Mouse (Mus musculus) neural tube, embryonic 15.5 days (tissue): ENCODE measurements around the gene Prph. TPM values are rescaled to one million over a fixed set of nuclear protein-coding genes. Genes with fewer than 3 reads are reported as not detected.

Experiments used
- ATAC-seq: fragments of 200-750 bp; cut with Nextera tagmentation; 2 replicates; pipeline ENCODE4 v1.8.0; 2017; ENCODE audit warnings: mild to moderate bottlenecking, moderate TSS enrichment, moderate library complexity; ENCODE audit not compliant: low FRiP score
- H3K27ac ChIP-seq: fragments of 300-500 bp; sonication (generic); replicated peaks from 2 replicates; pipeline ENCODE4 v1.5.1; 2015; ENCODE audit warnings: mild to moderate bottlenecking, inconsistent platforms
- H3K27me3 ChIP-seq: fragments of 300-500 bp; sonication (generic); replicated peaks from 2 replicates; pipeline ENCODE4 v1.6.1; 2015; ENCODE audit warnings: inconsistent platforms
- H3K36me3 ChIP-seq: fragments of 300-500 bp; sonication (generic); 2 replicates; pipeline ENCODE4 v1.6.1; 2015; ENCODE audit warnings: inconsistent platforms
- H3K4me1 ChIP-seq: fragments of 300-500 bp; sonication (generic); 2 replicates; pipeline ENCODE4 v1.6.1; 2015; ENCODE audit warnings: inconsistent platforms
- H3K4me2 ChIP-seq: fragments of 300-500 bp; sonication (generic); 2 replicates; pipeline ENCODE4 v1.6.1; 2015; ENCODE audit warnings: inconsistent platforms, mild to moderate bottlenecking, moderate library complexity
- H3K4me3 ChIP-seq: fragments of 300-500 bp; sonication (generic); replicated peaks from 2 replicates; pipeline ENCODE4 v1.5.1; 2015; ENCODE audit warnings: mild to moderate bottlenecking, inconsistent platforms
- H3K9ac ChIP-seq: fragments of 300-500 bp; sonication (generic); replicated peaks from 2 replicates; pipeline ENCODE4 v1.6.1; 2015; ENCODE audit warnings: mild to moderate bottlenecking, inconsistent platforms
- H3K9me3 ChIP-seq: fragments of 300-500 bp; sonication (generic); replicated peaks from 2 replicates; pipeline ENCODE4 v1.6.1; 2016; ENCODE audit warnings: inconsistent platforms
- WGBS: fragments of 180-500 bp; shearing (Covaris S2); methylation state at CpG from one replicate; pipeline ENCODE4 v1.1.7; 2015; ENCODE audit warnings: mixed read lengths; 5-methylcytosine and 5-hydroxymethylcytosine counted together
- polyA plus RNA-seq: library from polyadenylated mRNA; unstranded; fragments of >200 nt; fragmentation: Nextera tagmentation; extraction: Ambion mirVana; gene quantifications from 2 replicates; pipeline ENCODE4 v1.2.1, GENCODE M21; 2015

The Prph gene
- polyA plus RNA-seq, 1 experiment from 2014 or later, result 209 TPM

DNA sequence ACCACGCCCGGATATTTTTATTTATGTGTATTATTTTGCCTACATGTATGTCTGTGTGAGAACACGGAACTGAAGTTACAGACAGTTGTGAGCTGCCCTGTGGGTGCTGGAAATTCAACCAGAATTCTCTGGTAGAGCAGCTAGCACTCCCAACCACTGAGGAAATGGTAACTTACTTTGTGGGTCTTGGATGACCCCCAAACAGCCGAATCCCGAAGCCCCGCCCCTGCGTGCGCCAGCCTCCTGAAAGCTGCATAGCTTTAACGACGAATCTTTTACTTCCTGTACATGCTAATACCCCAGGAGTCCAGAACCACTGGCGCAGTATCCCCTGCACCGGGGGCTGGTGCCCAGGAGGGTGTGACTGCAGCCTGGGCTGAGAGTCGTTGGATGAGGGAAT lies 29.6 kb upstream of the Prph start:
- WGBS, result 76% methylated on average over 13 of the region's 13 CpGs
- ATAC-seq, result no peak
- Histone ChIP-seq H3K9ac (no peak overlapping the region), H3K9me3 (no peaks in the 10 kb centered on the region), H3K27me3 (peaks cover 13% of the 10 kb centered on the region), H3K4me3 (no peak overlapping the region), H3K36me3 (no peaks in the 10 kb centered on the region), H3K4me2 (no peak overlapping the region), H3K4me1 (peaks cover 15% of the 10 kb centered on the region), H3K27ac (no peak overlapping the region)

DNA sequence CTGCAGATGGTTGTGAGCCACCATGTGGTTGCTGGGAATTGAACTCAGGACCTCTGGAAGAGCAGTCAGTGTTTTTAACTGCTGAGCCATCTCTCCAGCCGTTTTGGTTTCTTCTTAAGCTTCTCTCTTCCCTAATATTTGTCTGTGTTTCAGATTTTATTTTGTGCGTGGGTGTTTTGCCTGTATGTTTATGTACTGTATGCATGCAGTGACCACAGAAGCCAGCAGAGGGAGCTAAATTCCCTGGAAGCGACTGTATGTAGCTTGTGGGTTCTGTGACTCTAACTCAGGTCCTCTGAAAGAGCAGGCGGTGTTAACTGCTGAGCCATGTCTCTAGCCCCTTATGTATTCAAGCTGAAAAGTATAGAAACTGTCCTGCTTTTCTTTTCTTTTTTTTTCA lies 28.7 kb upstream of the Prph start:
- ATAC-seq, result no peak
- no peak overlapping the region for H3K4me2 ChIP-seq
- no peaks in the 10 kb centered on the region for H3K36me3 ChIP-seq
- H3K4me1 ChIP-seq, result peaks cover 18% of the 10 kb centered on the region
- H3K27ac ChIP-seq, result no peak overlapping the region
- 54% methylated on average over 4 of the region's 4 CpGs for WGBS
- peaks cover 18% of the 10 kb centered on the region for H3K27me3 ChIP-seq
- no peak overlapping the region for H3K9ac ChIP-seq
- no peak overlapping the region for H3K4me3 ChIP-seq
- H3K9me3 ChIP-seq, result no peaks in the 10 kb centered on the region

DNA sequence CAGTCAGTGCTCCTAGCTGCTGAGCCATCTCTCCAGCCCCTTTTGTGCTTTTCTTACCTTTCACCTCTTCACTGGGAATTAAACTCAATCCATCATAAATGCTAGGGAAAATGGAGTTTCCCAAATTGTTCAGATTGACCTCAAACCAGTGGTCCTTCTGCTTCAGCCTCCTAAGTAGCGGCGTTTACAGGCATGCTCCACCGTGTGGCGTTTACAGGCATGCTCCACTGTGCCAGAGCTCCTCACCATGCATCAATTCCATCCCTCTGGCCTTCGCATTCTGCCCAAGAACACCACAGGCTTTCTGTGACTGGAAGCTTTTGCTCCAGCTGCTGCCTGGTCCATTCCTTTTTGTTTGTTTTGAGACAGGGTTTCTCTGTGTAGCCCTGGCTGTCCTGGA lies 27.9 kb upstream of the Prph start:
- ATAC-seq, result no peak
- H3K27ac ChIP-seq, result no peak overlapping the region
- H3K4me3 ChIP-seq, result no peak overlapping the region
- H3K4me2 ChIP-seq, result no peak overlapping the region
- H3K9me3 ChIP-seq, result no peaks in the 10 kb centered on the region
- peaks cover 18% of the 10 kb centered on the region for H3K4me1 ChIP-seq
- H3K36me3 ChIP-seq, result no peaks in the 10 kb centered on the region
- WGBS, result 59% methylated on average over 5 of the region's 5 CpGs
- H3K27me3 ChIP-seq, result peaks cover 20% of the 10 kb centered on the region
- no peak overlapping the region for H3K9ac ChIP-seq

DNA sequence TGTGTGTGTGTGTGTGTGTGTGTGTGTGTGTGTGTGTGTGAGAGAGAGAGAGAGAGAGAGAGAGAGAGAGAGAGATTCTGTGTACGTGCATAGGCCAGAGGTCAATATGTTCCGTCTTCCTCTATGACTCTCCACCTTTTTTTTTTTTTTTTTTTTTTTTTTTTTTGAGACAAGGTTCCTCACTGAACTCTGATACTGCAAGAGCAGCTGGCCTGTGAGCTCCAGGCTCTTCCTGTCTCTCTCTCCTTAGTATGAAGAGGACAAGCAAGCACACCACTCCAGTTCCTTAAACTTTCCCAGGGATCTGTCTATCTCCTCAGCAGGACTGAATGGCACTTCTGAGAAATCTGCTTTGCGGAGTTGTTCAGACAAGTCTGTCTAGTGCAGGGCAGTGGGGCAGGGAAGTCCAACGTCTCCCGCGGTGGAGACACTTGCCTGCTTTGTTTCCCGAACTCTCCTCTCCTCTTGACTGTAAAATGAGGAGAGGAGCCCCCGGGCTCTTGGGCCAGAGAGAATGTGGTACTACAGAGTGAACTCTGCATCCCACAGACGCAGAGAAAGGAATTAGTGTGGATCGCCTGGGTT lies 26.0 kb upstream of the Prph start:
- Histone ChIP-seq H3K4me3 (peak overlapping the region; percentile 42), H3K9me3 (no peaks in the 10 kb centered on the region), H3K27ac (0 out of 2 replicates have a peak overlapping the region, but pooled peaks have one; percentile 37), H3K27me3 (peaks cover 20% of the 10 kb centered on the region), H3K36me3 (no peaks in the 10 kb centered on the region), H3K4me1 (peaks cover 18% of the 10 kb centered on the region), H3K9ac (peak overlapping the region; percentile 28; the same call in 1 of the 2 replicates), H3K4me2 (peak overlapping the region; percentile 72)
- WGBS, result 8% methylated on average over 10 of the region's 10 CpGs
- ATAC-seq, result no peak

DNA sequence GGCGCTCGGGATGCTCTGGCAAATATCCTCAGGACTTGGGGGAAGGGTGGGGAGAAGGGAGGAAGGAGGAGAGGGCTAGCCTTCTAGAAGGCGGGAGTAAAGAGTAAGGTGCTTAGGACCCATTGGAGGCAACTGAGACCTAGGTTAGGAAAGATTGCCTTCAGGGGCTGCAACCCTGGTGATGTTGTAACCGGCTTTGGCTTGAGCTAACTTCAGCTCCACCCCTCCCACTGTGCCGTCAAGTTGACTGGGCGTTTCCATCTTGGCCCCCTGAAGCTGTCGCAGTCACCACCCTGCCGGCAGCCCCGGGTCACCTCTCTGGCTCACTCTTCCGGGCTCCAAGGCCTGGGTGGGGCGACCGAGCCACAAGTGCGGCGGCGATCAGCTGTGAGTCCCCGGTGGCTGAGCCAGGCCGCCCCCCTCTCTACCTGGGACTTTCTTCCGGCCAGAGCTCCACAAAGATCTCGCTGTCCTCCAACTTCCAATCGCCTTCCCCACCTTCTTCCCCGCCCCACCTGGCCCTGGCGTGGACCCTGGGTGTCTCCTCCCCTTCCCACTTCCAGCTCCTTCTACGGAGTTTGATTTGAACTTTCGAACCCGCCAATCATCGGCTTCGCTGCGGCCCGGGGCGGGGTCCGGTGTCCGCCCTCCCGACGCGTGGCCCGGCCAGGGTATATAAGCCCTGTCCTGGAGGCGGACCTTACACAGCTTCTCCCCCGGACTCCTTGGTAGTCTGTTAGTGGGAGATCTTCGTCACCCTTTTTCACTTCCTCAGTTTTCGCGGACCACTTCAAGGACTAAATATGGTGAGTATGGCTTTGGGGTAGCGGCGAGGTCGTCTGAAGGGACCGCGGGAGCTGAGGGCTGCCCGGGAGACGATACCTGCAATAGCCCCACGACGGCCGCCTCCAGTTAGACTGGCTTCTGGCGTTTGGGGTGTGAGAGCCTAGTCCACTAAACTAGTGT lies 25.1 kb upstream of the Prph start, which contains the start of gene Tuba1c:
Tuba1c (plus strand) TSS at position 273 of the 966 bp plus-strand sequence.
- WGBS, result under 1% methylated on average over 52 of the region's 52 CpGs
- ATAC-seq, result no peak; the same call in 1 of the 2 replicates
- peak within 1 kb of the TSS; percentile 42 for H3K4me3 ChIP-seq

DNA sequence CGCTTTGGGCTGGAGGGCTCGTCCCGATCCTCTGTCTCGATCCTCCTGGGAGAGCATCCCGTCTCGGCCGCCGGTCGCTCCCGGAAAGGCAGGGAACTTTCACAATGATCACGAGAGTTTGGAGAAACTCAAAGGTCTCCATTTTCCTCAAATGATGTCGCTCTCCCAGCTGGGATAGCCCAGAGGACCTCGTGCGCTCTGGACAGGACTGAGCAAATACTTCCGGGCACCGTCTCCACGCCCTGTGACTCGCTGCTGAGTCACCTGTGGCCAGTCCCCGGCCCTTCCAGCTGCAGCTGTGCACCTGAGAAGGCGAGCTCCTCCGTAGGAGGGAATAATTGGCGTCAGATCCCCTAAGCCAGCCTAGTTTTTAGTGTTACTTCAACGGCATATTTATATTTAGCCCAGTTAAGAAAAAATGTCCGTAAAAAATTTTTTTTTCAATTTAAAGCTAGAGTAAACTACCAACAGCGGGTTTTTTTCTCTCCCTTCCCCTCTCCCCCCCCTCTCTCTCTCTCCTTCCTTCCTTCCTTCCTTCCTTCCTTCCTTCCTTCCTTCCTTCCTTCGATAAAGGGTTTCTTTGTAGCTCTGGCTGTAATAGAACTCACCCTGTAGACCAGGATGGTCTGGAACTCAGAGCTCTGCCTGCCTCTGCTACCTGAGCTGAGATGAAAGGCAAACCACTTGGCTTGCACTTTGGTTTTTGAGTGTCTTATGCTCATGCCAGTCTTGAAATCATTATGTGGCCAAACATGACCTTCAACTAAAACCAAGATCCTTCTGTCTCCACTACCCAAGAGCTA lies 24.2 kb upstream of the Prph start:
- peaks cover 18% of the 10 kb centered on the region for H3K4me1 ChIP-seq
- no peaks in the 10 kb centered on the region for H3K9me3 ChIP-seq
- peak overlapping the region; percentile 72 for H3K4me2 ChIP-seq
- no peaks in the 10 kb centered on the region for H3K36me3 ChIP-seq
- no peak for ATAC-seq
- H3K9ac ChIP-seq, result peak overlapping the region; percentile 28; the same call in 1 of the 2 replicates
- peak overlapping the region; percentile 42 for H3K4me3 ChIP-seq
- H3K27me3 ChIP-seq, result peaks cover 20% of the 10 kb centered on the region
- H3K27ac ChIP-seq, result peak overlapping the region; percentile 45
- 14% methylated on average over 26 of the region's 26 CpGs for WGBS

More for the DNA sequence above, 25.1 kb upstream of the Prph start, which contains the start of gene Tuba1c:
- H3K36me3 ChIP-seq, result no peaks in the 10 kb centered on the region
- H3K4me1 ChIP-seq, result peaks cover 18% of the 10 kb centered on the region
- peak within 1 kb of the TSS; percentile 28 for H3K9ac ChIP-seq
- H3K4me2 ChIP-seq, result peak within 1 kb of the TSS; percentile 72
- H3K27ac ChIP-seq, result peak within 1 kb of the TSS; percentile 45
- no peaks in the 10 kb centered on the region for H3K9me3 ChIP-seq
- peaks cover 20% of the 10 kb centered on the region for H3K27me3 ChIP-seq

DNA sequence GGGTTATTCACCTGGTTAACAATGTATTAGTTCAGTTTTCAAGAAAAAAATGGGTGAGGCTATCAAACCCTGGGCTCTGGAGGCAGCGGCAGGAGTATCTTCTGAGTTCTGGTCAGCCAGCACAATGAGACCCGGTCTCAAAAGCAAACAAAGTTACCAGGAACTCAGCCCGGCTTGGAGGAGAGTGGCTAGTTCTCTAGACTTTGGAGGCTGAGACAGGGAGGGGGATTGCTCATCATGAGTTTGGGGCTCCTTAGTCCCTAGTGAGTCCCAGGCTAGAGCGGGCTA lies 23.6 kb upstream of the Prph start:
- Histone ChIP-seq H3K9me3 (no peaks in the 10 kb centered on the region), H3K36me3 (no peaks in the 10 kb centered on the region), H3K9ac (no peak overlapping the region), H3K4me2 (peak overlapping the region; percentile 72; the same call in 1 of the 2 replicates), H3K27me3 (peaks cover 20% of the 10 kb centered on the region), H3K4me3 (0 out of 2 replicates have a peak overlapping the region, but pooled peaks have one; percentile 42), H3K4me1 (peaks cover 18% of the 10 kb centered on the region), H3K27ac (no peak overlapping the region)
- 85% methylated on average over 4 of the region's 4 CpGs for WGBS
- no peak for ATAC-seq

DNA sequence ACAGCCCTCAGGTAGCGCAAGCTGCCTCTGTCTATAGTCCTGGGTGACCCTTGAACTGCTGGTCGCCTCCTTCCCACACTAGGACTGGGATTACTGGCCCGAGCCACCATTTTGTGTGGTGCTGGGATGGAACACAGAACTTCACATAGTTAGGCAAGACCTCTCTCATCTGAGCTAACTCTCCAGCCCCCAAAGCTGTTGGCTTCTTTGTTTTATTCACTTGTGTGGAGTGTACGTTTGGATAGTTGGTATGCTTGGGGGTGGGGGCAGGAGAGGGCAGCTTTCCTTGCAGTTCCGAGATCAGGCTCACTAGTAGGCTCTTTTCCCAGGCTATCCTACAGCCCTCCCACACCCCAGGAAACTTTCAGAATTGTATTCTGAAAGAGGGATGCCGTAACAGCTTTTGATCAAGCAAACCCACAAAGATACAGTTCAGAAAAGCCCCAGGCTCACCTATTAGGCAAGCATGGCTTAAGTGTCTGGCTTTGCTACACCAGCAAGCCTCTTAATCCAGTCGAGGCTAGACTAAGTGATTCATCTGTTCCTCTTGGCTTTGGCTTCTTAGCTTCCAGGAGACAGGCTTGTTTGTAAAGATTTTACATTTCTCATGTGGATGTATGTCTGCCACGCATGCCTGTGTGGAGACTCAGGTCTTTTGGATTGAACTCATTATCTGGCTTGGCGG lies 22.8 kb upstream of the Prph start:
- 84% methylated on average over 9 of the region's 9 CpGs for WGBS

DNA sequence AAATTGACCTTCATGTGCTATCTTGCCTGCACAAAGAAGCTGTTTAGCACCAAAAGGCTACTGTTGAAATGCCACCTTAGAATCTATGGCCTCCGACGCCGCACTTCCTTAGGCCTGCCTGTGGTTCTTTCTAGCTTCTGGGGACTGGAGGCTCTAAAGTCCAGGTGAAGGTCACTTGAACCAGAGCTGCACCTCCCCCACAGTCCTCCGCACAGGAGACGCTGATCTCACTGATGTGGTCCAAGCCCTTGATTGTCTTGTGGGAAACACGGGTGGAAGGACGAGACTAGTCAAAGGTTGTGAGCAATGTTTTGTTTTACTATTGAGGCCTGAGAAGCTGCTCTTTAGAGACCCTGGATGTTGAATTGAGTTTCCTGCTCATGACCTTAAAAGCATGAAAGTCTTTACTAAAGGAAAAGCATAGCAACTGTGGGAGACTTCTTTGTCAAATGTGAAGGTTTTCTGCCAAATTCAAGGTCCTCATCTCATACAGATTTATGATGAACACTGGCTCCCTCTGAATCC lies 22.2 kb upstream of the Prph start:
- Histone ChIP-seq H3K9me3 (no peaks in the 10 kb centered on the region), H3K27ac (no peak overlapping the region), H3K9ac (no peak overlapping the region), H3K27me3 (peaks cover 20% of the 10 kb centered on the region), H3K36me3 (no peaks in the 10 kb centered on the region), H3K4me2 (peak overlapping the region; percentile 19; the same call in 1 of the 2 replicates), H3K4me3 (no peak overlapping the region), H3K4me1 (peaks cover 18% of the 10 kb centered on the region)
- WGBS, result 82% methylated on average over 7 of the region's 7 CpGs
- no peak for ATAC-seq

More for the DNA sequence above, 22.8 kb upstream of the Prph start:
- Histone ChIP-seq H3K36me3 (no peaks in the 10 kb centered on the region), H3K4me3 (no peak overlapping the region), H3K4me1 (peaks cover 18% of the 10 kb centered on the region), H3K27ac (no peak overlapping the region), H3K9me3 (no peaks in the 10 kb centered on the region), H3K9ac (no peak overlapping the region), H3K27me3 (peaks cover 20% of the 10 kb centered on the region), H3K4me2 (peak overlapping the region; percentile 19)
- no peak for ATAC-seq

DNA sequence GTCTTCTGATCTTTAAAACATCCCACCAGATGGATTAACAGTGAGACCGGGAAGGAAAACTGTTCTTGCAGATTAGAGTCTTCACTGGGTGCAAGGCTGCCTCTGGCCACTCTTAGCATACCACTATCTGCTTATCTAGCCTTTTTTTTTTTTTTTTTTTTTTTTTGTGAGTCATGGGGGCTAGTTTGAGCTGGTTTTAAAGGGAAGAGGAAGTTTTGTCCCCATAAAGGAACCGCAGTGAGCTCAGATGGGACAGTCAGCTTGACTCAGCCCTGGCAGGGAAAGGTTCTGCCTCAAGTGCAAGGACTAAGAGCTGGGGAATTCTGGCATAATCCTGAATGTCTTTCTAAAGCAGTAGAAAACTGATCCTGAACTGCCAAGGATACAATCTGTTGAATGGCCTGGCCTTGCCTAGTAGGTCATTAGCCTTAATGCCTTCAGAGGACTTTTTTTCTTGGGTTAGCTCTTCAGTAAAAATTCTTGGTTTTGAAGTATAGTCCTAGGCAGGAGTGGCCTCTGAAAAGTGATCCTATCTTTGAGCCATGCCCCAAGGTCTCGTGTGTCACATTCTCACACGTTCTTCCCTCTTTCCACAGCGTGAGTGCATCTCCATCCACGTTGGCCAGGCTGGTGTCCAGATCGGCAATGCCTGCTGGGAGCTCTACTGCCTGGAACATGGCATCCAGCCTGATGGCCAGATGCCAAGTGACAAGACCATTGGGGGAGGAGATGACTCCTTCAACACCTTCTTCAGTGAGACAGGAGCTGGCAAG lies 21.3 kb upstream of the Prph start:
- H3K4me2 ChIP-seq, result no peak overlapping the region
- no peaks in the 10 kb centered on the region for H3K9me3 ChIP-seq
- no peak for ATAC-seq
- H3K4me1 ChIP-seq, result peaks cover 18% of the 10 kb centered on the region
- H3K4me3 ChIP-seq, result no peak overlapping the region
- no peak overlapping the region for H3K9ac ChIP-seq
- peaks cover 20% of the 10 kb centered on the region for H3K27me3 ChIP-seq
- 86% methylated on average over 7 of the region's 7 CpGs for WGBS
- H3K27ac ChIP-seq, result no peak overlapping the region
- no peaks in the 10 kb centered on the region for H3K36me3 ChIP-seq
